Mouse (Mus musculus): ENCODE data around the gene Cacnb4.

The Cacnb4 gene

DNA sequence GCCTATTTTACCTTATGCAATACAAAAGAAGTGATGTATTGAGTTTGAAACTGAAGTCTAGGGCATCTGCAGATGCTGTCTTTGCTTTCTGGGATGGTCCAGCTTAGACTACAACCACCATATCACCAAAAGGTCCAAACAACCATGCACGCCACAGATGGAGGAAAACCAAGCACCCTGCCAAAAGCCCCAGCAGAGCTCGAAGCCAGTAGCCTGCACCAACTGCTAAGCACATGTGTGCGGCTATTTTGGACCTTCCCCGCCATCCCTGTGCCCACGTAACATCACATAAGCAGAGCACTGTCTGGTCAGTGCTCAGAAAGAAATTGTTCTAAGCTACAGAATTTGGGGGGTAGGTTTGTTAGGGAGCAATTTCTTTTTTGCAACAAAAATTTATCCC lies 5.9 kb downstream of the Cacnb4 start:
- Histone ChIP-seq H3K9me3 (ENCODE audit: low read length) (no peaks in the 10 kb centered on the region), H3K4me3 (replicated peaks; ENCODE audit: low read length) (no peak overlapping the region), H3K36me3 (ENCODE audit: insufficient read depth, low read length) (no peaks in the 10 kb centered on the region), H3K27me3 (ENCODE audit: insufficient read depth, low read length) (peaks cover 48% of the 10 kb centered on the region), H3K4me1 (replicated peaks; ENCODE audit: low read depth, low read length) (peaks cover 22% of the 10 kb centered on the region)
- TF ChIP-seq POU5F1 (IDR thresholded peaks at IDR 0.05; ENCODE audit: borderline replicate concordance, low read length), result no peak
- no peak for TF ChIP-seq NANOG (IDR thresholded peaks at IDR 0.05; ENCODE audit: borderline replicate concordance, low read length)
- TF ChIP-seq CTCF (conservative IDR thresholded peaks at IDR 0.05; ENCODE audit: low read length), result no peak

GRCm38 (mm10) chr2:52668480-52668879 lies 8.2 kb downstream of the Cacnb4 start:
- no peaks in the 10 kb centered on the region for H3K9me3 ChIP-seq (ENCODE audit: low read length)
- peaks cover 13% of the 10 kb centered on the region for H3K4me1 ChIP-seq (replicated peaks; ENCODE audit: low read depth, low read length)
- H3K36me3 ChIP-seq (ENCODE audit: insufficient read depth, low read length), result no peaks in the 10 kb centered on the region
- TF ChIP-seq POU5F1 (IDR thresholded peaks at IDR 0.05; ENCODE audit: borderline replicate concordance, low read length) (no peak), NANOG (IDR thresholded peaks at IDR 0.05; ENCODE audit: borderline replicate concordance, low read length) (no peak), CTCF (conservative IDR thresholded peaks at IDR 0.05; ENCODE audit: low read length) (no peak)
- peaks cover 31% of the 10 kb centered on the region for H3K27me3 ChIP-seq (ENCODE audit: insufficient read depth, low read length)
- H3K4me3 ChIP-seq (replicated peaks; ENCODE audit: low read length), result no peak overlapping the region

DNA sequence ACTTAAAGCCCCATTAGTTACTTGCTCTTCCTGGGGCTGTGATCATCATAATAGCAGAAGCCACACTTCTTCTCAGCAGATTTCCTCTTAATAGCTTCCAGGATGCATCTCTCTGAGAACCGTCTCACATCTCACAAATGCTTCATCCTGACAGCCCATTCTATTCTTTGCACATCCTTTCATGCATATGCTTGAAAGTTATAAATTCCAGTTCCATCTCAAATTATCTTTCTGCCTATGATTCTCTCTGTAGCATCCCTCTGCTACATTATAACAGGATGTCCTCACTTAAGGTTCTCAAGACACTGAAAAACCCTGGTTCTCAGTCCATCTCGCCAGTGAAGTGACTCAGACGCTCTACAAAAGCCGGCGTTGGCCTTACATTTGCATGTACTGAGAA lies 19.9 kb downstream of the Cacnb4 start:
- no peaks in the 10 kb centered on the region for H3K36me3 ChIP-seq (ENCODE audit: insufficient read depth, low read length)
- TF ChIP-seq POU5F1 (IDR thresholded peaks at IDR 0.05; ENCODE audit: borderline replicate concordance, low read length), result no peak
- TF ChIP-seq NANOG (IDR thresholded peaks at IDR 0.05; ENCODE audit: borderline replicate concordance, low read length), result no peak
- no peak overlapping the region for H3K4me3 ChIP-seq (replicated peaks; ENCODE audit: low read length)
- H3K9me3 ChIP-seq (ENCODE audit: low read length), result no peaks in the 10 kb centered on the region
- H3K27me3 ChIP-seq (ENCODE audit: insufficient read depth, low read length), result peaks cover 21% of the 10 kb centered on the region
- no peaks in the 10 kb centered on the region for H3K4me1 ChIP-seq (replicated peaks; ENCODE audit: low read depth, low read length)

DNA sequence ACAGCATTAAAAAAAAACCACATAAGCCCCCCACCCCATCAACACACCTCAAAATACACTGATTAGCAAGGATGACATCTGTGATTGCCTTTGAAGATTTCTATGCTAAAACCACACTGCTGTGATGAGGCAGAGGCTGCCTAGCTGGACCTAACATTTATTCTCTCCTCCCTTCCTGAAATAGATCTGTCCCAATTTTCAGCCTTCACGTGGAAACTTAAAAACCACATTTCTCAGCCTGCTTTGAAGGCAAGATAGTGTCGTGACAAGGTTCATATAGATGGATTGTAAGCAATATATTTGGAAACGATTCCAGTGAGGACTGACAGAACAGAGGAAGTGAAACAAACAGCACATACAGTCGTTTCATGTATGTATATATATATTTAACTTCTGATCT lies 22.1 kb downstream of the Cacnb4 start:
- no peaks in the 10 kb centered on the region for H3K4me1 ChIP-seq (replicated peaks; ENCODE audit: low read depth, low read length)

DNA sequence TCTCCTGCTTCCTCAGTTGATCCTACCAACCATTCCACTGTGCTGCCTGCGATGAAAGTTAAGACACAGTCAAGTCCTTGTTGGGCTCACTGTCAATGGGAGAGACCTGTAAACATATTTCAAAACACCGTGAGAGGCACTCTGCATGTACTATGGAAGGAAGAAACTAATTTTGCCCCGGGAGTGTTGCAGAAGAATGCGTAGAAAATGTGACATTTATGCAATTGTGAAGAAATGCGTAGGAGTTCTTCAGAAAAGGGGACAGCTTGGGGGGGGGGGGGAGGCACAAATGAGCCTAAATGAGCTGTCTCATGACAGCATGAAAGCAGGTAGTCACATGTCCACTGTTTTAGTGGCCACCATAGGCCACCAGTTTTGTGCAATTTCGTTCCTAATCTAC lies 25.1 kb downstream of the Cacnb4 start:
- Histone ChIP-seq H3K27me3 (ENCODE audit: insufficient read depth, low read length) (no peaks in the 10 kb centered on the region), H3K9me3 (ENCODE audit: low read length) (no peaks in the 10 kb centered on the region), H3K36me3 (ENCODE audit: insufficient read depth, low read length) (no peaks in the 10 kb centered on the region), H3K4me1 (replicated peaks; ENCODE audit: low read depth, low read length) (no peaks in the 10 kb centered on the region), H3K4me3 (replicated peaks; ENCODE audit: low read length) (no peak overlapping the region)
- no peak for TF ChIP-seq POU5F1 (IDR thresholded peaks at IDR 0.05; ENCODE audit: borderline replicate concordance, low read length)
- no peak for TF ChIP-seq NANOG (IDR thresholded peaks at IDR 0.05; ENCODE audit: borderline replicate concordance, low read length)
- TF ChIP-seq CTCF (conservative IDR thresholded peaks at IDR 0.05; ENCODE audit: low read length), result no peak

More for the DNA sequence above, 22.1 kb downstream of the Cacnb4 start:
- no peaks in the 10 kb centered on the region for H3K9me3 ChIP-seq (ENCODE audit: low read length)
- H3K36me3 ChIP-seq (ENCODE audit: insufficient read depth, low read length), result no peaks in the 10 kb centered on the region
- H3K4me3 ChIP-seq (replicated peaks; ENCODE audit: low read length), result no peak overlapping the region
- H3K27me3 ChIP-seq (ENCODE audit: insufficient read depth, low read length), result peaks cover 11% of the 10 kb centered on the region
- TF ChIP-seq NANOG (IDR thresholded peaks at IDR 0.05; ENCODE audit: borderline replicate concordance, low read length) (no peak), POU5F1 (IDR thresholded peaks at IDR 0.05; ENCODE audit: borderline replicate concordance, low read length) (no peak), CTCF (conservative IDR thresholded peaks at IDR 0.05; ENCODE audit: low read length) (no peak)

- Histone ChIP-seq H3K4me3 (replicated peaks; ENCODE audit: low read length) (no peak overlapping the region), H3K36me3 (ENCODE audit: insufficient read depth, low read length) (no peaks in the 10 kb centered on the region), H3K4me1 (replicated peaks; ENCODE audit: low read depth, low read length) (no peaks in the 10 kb centered on the region), H3K9me3 (ENCODE audit: low read length) (no peaks in the 10 kb centered on the region), H3K27me3 (ENCODE audit: insufficient read depth, low read length) (no peaks in the 10 kb centered on the region)
- TF ChIP-seq NANOG (IDR thresholded peaks at IDR 0.05; ENCODE audit: borderline replicate concordance, low read length) (no peak), POU5F1 (IDR thresholded peaks at IDR 0.05; ENCODE audit: borderline replicate concordance, low read length) (no peak), CTCF (conservative IDR thresholded peaks at IDR 0.05; ENCODE audit: low read length) (no peak)
Measured at GRCm38 (mm10) chr2:52647255-52647998, 29.2 kb downstream of the Cacnb4 start.

- TF ChIP-seq NANOG (IDR thresholded peaks at IDR 0.05; ENCODE audit: borderline replicate concordance, low read length) (no peak), POU5F1 (IDR thresholded peaks at IDR 0.05; ENCODE audit: borderline replicate concordance, low read length) (no peak)
- Histone ChIP-seq H3K36me3 (ENCODE audit: insufficient read depth, low read length) (no peaks in the 10 kb centered on the region), H3K27me3 (ENCODE audit: insufficient read depth, low read length) (no peaks in the 10 kb centered on the region), H3K9me3 (ENCODE audit: low read length) (peaks cover 15% of the 10 kb centered on the region), H3K4me3 (replicated peaks; ENCODE audit: low read length) (no peak overlapping the region), H3K4me1 (replicated peaks; ENCODE audit: low read depth, low read length) (peaks cover under 1% of the 10 kb centered on the region)
Measured at GRCm38 (mm10) chr2:52643657-52644056, 33.0 kb downstream of the Cacnb4 start.

- H3K4me3 ChIP-seq (replicated peaks; ENCODE audit: low read length), result no peak overlapping the region
- TF ChIP-seq POU5F1 (IDR thresholded peaks at IDR 0.05; ENCODE audit: borderline replicate concordance, low read length) (no peak), CTCF (conservative IDR thresholded peaks at IDR 0.05; ENCODE audit: low read length) (no peak), NANOG (IDR thresholded peaks at IDR 0.05; ENCODE audit: borderline replicate concordance, low read length) (no peak)
- no peaks in the 10 kb centered on the region for H3K36me3 ChIP-seq (ENCODE audit: insufficient read depth, low read length)
- peaks cover 15% of the 10 kb centered on the region for H3K9me3 ChIP-seq (ENCODE audit: low read length)
- H3K4me1 ChIP-seq (replicated peaks; ENCODE audit: low read depth, low read length), result peaks cover 27% of the 10 kb centered on the region
- no peaks in the 10 kb centered on the region for H3K27me3 ChIP-seq (ENCODE audit: insufficient read depth, low read length)
Measured at GRCm38 (mm10) chr2:52639530-52639875, 37.1 kb downstream of the Cacnb4 start.
